Mouse (Mus musculus) limb, embryonic 11.5 days (tissue): ENCODE measurements around the gene Eml2. TPM values are rescaled to one million over a fixed set of nuclear protein-coding genes. Genes with fewer than 3 reads are reported as not detected.

Experiments used
- ATAC-seq: fragments of 200-750 bp; cut with Nextera tagmentation; 2 replicates; pipeline ENCODE4 v1.8.0; 2017; ENCODE audit warnings: low read depth; ENCODE audit not compliant: insufficient number of reproducible peaks, low FRiP score, low TSS enrichment
- DNase-seq: peaks from one replicate; pipeline ENCODE4 v3.0.0-alpha.2; 2015; ENCODE audit warnings: low spot score
- H3K27ac ChIP-seq: fragments of 300-500 bp; sonication (generic); replicated peaks from 2 replicates; pipeline ENCODE4 v1.5.1; 2014; ENCODE audit warnings: low read depth, mild to moderate bottlenecking, low read length
- H3K27me3 ChIP-seq: fragments of 300-500 bp; sonication (generic); 2 replicates; pipeline ENCODE4 v1.6.1; 2014; ENCODE audit warnings: mild to moderate bottlenecking, low read length, mixed read lengths; ENCODE audit not compliant: control insufficient read depth, insufficient read depth
- H3K36me3 ChIP-seq: fragments of 300-500 bp; sonication (generic); 2 replicates; pipeline ENCODE4 v1.6.1; 2014; ENCODE audit warnings: mild to moderate bottlenecking, low read length, moderate library complexity, mixed read lengths; ENCODE audit not compliant: control insufficient read depth, insufficient read depth
- H3K4me1 ChIP-seq: fragments of 300-500 bp; sonication (generic); 2 replicates; pipeline ENCODE4 v1.6.1; 2014; ENCODE audit warnings: low read length, mixed read lengths; ENCODE audit not compliant: control insufficient read depth, insufficient read depth
- H3K4me2 ChIP-seq: fragments of 300-500 bp; sonication (generic); 2 replicates; pipeline ENCODE4 v1.6.1; 2014; ENCODE audit warnings: low read depth, mild to moderate bottlenecking, moderate library complexity; ENCODE audit not compliant: severe bottlenecking
- H3K4me3 ChIP-seq: fragments of 300-500 bp; sonication (generic); 2 replicates; pipeline ENCODE4 v1.5.1; 2014; ENCODE audit warnings: low read depth, low read length
- H3K9ac ChIP-seq: fragments of 300-500 bp; sonication (generic); 2 replicates; pipeline ENCODE4 v1.6.1; 2014; ENCODE audit warnings: mild to moderate bottlenecking, low read length
- H3K9me3 ChIP-seq: fragments of 300-500 bp; sonication (generic); 2 replicates; pipeline ENCODE4 v1.6.1; 2016; ENCODE audit warnings: low read length; ENCODE audit not compliant: control insufficient read depth
- WGBS: fragments of 180-500 bp; shearing (Covaris S2); extraction: QIAGEN DNeasy Blood & Tissue Kit; methylation state at CpG from one replicate; pipeline ENCODE4 v1.1.7; 2014; 5-methylcytosine and 5-hydroxymethylcytosine counted together
- polyA plus RNA-seq: library from polyadenylated mRNA; unstranded; fragments of >200 nt; fragmentation: Nextera tagmentation; extraction: Ambion mirVana; gene quantifications from 2 replicates; pipeline ENCODE4 v1.2.1, GENCODE M21; 2014

Eml2 gene
- polyA plus RNA-seq, 1 experiment from 2014 or later: 2.3 TPM

DNA sequence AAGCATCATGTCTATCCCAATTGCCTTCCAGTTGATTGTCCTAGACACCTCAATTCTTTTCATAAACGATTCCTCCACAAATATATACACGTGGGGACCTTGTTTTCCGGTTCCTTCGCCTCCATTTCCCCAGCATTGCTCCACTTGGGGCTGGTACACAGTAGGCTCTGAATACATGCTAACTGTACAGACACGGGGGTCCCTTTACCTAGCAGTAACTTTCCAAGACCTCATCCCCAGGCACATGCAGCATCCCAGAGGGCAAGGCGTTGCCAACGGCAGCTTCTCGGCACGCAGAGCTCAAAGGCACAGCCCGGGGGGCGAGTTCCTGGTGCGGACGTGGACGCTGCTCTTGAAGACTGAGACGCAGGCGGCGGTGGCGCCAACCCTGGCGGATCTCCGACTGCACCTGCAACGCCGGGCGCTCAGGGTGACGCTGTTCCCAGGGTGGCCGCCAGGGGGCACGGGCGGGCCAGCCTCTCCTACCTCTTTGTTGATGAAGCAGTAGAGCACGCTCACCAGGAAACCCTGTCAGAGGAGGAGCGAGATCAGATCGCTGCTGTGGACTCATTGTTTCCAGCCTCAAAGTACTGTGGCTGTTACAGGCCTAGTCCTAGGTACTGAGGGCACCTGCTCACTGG lies 18.9 kb upstream of the Eml2 start:
- H3K27ac ChIP-seq: no peak overlapping the region
- DNase-seq (peak; percentile 96), ATAC-seq (peak; percentile 48; the same call in 1 of the 2 replicates)
- H3K36me3 ChIP-seq: peaks cover 12% of the 10 kb centered on the region; the same call in 1 of the 2 replicates
- H3K27me3 ChIP-seq: peaks cover 19% of the 10 kb centered on the region
- peak overlapping the region; percentile 24 for H3K9ac ChIP-seq
- WGBS: 6% methylated on average over 30 of the region's 30 CpGs
- no peaks in the 10 kb centered on the region for H3K9me3 ChIP-seq
- peak overlapping the region; percentile 20; the same call in 1 of the 2 replicates for H3K4me2 ChIP-seq
- peaks cover 9% of the 10 kb centered on the region for H3K4me1 ChIP-seq
- H3K4me3 ChIP-seq: 0 out of 2 replicates have a peak overlapping the region, but pooled peaks have one; percentile 6

DNA sequence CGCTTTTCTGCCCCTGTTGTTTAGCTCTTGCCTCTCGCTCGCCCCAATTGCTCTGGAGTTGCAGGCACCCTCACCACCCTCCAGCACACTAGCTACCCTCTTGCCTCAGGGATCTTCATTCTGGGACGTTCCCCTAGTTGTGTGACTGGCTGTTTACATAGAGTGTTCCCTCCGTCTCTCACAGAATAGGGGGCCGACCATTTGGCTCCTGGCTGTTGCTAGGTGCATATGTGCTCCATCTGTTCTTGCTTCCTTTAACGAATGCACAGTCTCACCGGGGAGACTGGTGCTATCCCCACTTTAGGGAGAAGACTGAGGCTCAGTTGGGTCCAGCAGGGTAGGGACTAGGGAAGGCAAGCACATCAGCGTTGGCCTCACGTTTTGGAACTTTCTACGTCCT lies 17.6 kb upstream of the Eml2 start:
- DNase-seq: no peak
- Histone ChIP-seq H3K9ac (no peak overlapping the region), H3K36me3 (peaks cover 2% of the 10 kb centered on the region; the same call in 1 of the 2 replicates), H3K4me3 (no peak overlapping the region), H3K9me3 (no peaks in the 10 kb centered on the region), H3K27ac (no peak overlapping the region), H3K4me1 (peaks cover 9% of the 10 kb centered on the region), H3K4me2 (no peak overlapping the region), H3K27me3 (peaks cover 20% of the 10 kb centered on the region)
- ATAC-seq: no peak
- 45% methylated on average over 11 of the region's 11 CpGs for WGBS

DNA sequence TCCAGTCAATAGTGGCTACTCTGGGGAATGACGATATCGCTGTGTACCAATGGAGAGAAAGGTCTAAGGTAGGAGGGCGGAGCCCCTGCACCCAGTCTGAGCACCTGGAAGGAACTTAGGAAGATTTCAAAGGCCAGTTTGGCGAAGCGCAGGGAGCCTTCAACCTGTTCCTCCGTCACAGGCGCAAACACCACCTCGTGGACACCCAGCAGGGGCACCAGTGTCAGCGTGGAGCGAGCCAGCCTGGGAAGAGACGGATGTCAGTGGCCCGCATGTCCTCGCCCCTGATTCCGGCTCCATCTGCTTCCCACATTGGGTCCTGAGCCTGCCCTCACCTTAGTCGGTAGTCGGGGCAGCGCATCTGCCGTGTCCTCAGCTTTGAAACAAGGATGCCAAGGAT lies 16.8 kb upstream of the Eml2 start:
- H3K27ac ChIP-seq: no peak overlapping the region
- H3K4me2 ChIP-seq: 0 out of 2 replicates have a peak overlapping the region, but pooled peaks have one; percentile 59
- H3K4me3 ChIP-seq: no peak overlapping the region
- no peak overlapping the region for H3K9ac ChIP-seq
- 12% methylated on average over 18 of the region's 18 CpGs for whole genome bisulfite sequencing
- no peak for ATAC-seq
- no peaks in the 10 kb centered on the region; the same call in 1 of the 2 replicates for H3K9me3 ChIP-seq
- H3K36me3 ChIP-seq: peaks cover 2% of the 10 kb centered on the region; the same call in 1 of the 2 replicates
- no peak for DNase-seq
- peaks cover 25% of the 10 kb centered on the region for H3K27me3 ChIP-seq
- peaks cover 12% of the 10 kb centered on the region for H3K4me1 ChIP-seq

DNA sequence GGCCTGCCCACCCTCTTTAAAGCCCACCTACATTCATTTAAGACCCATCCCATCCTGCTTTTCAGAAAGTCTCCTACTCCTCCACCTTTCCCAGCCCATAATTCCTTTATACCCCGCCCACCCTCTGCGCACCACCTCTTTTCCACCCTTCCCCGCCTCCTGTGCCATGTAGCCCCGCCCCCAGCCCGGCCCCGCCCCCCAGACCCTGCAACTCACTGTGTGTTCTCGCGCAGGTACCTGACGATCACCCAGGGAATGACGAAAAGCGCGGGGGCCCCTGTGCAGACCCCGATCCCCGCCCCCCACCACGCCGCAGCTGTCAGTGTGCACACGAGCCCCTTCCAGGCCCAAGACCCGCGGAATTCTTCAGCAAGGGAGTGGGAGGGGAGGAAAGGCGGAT lies 16.1 kb upstream of the Eml2 start:
- 1% methylated on average over 20 of the region's 20 CpGs for WGBS
- peaks cover 12% of the 10 kb centered on the region for H3K4me1 ChIP-seq
- ATAC-seq (no peak; the same call in 1 of the 2 replicates), DNase-seq (peak; percentile 68)
- no peak overlapping the region for H3K9ac ChIP-seq
- H3K9me3 ChIP-seq: no peaks in the 10 kb centered on the region; the same call in 1 of the 2 replicates
- H3K4me2 ChIP-seq: peak overlapping the region; percentile 59
- H3K4me3 ChIP-seq: peak overlapping the region; percentile 30
- H3K27me3 ChIP-seq: peaks cover 29% of the 10 kb centered on the region
- no peak overlapping the region for H3K27ac ChIP-seq
- 0 out of 2 replicates have a peak, but pooled peaks cover under 1% of the 10 kb centered on the region for H3K36me3 ChIP-seq

DNA sequence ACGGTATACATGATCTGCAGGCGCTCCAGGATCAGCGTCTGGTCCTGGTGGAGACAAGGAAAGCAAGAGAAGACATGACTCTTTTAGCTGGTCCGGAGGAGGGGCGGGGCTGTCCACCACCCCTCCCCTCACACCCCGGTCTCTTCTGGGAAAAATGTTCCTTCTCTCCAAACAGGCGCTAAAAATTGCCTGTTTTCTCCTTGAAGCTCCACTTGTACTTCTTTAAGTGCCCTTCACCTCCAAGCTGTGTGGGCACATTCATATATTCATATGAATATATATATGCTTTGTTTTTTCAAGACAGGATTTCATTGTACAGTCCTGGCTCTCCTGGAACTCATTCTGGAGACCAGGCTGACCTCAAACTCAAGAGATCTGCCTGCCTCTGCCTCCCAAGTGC lies 13.3 kb upstream of the Eml2 start:
- Histone ChIP-seq H3K27me3 (peaks cover 34% of the 10 kb centered on the region), H3K27ac (no peak overlapping the region), H3K4me2 (no peak overlapping the region), H3K4me1 (peaks cover 5% of the 10 kb centered on the region), H3K36me3 (no peaks in the 10 kb centered on the region), H3K9me3 (no peaks in the 10 kb centered on the region; the same call in 1 of the 2 replicates), H3K9ac (no peak overlapping the region), H3K4me3 (no peak overlapping the region)
- WGBS: 78% methylated on average over 7 of the region's 7 CpGs
- DNase-seq (no peak), ATAC-seq (no peak)

DNA sequence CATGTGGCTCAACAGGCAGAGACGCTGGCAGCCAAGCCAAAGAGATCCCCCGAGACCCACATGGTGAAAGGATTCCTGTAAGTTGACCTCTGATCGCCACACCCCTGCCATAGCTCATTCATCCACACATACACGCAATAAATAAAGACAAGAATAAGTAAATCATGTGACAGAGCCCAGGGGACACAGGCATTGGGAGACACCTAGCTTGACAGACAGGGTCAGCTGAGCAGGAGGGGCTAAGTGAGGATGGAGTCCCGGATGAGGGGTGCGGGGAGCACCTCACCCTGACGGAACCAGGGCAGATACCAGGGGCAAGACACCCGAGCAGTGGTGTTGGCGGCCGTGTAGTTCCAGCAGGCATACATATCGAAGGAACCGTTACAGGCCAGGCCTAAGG lies 12.5 kb upstream of the Eml2 start:
- 23% methylated on average over 12 of the region's 12 CpGs for WGBS
- no peak overlapping the region for H3K27ac ChIP-seq
- DNase-seq (no peak), ATAC-seq (0 out of 2 replicates have a peak, but pooled peaks have one; percentile 6)
- no peak overlapping the region for H3K9ac ChIP-seq
- no peak overlapping the region for H3K4me3 ChIP-seq
- H3K36me3 ChIP-seq: no peaks in the 10 kb centered on the region
- H3K4me2 ChIP-seq: peak overlapping the region; percentile 1; the same call in 1 of the 2 replicates
- H3K4me1 ChIP-seq: peaks cover 5% of the 10 kb centered on the region
- H3K27me3 ChIP-seq: peaks cover 31% of the 10 kb centered on the region
- H3K9me3 ChIP-seq: no peaks in the 10 kb centered on the region; the same call in 1 of the 2 replicates

DNA sequence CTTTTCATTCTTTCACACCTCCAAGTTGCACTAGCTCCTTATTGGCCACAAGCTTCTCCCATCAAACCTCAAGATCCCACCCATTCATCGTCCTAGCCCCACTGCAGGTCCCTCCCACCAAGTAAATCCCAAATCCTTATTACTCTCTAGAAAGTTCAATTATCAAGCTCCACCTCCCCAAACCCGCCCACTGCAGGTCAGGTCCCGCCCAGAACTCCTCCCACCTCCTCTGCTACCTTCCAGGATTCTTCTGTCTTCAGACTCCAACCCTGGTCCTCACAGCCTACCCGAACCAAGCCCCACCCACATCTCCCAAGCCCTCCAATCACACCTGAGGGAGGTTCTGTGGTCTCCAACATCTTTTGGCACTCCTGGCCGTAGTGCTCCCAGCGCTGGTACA lies 12.0 kb upstream of the Eml2 start:
- peaks cover 5% of the 10 kb centered on the region for H3K4me1 ChIP-seq

DNA sequence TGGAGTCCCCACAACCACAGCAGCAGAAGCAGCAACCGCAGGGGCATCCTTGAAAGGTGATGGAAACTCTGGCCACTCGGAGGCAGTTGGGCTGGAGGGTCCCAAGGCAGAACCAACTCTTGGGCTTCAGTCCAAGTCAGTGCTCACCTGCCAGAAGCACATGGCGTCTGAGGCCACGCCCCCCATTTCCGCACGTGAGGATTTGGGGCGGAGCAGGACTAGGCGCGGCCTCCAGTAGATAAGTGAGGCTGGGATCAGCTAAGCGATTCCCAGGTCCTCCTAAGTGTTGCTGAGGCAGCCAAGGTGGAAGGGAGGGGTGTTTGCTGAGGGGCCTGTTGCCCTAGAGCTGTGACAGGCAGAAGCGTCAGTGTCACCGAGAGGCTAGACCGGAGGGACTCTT lies 11.2 kb upstream of the Eml2 start:
- Histone ChIP-seq H3K9ac (no peak overlapping the region), H3K4me3 (no peak overlapping the region), H3K36me3 (no peaks in the 10 kb centered on the region), H3K9me3 (no peaks in the 10 kb centered on the region; the same call in 1 of the 2 replicates), H3K27me3 (peaks cover 20% of the 10 kb centered on the region), H3K4me2 (peak overlapping the region; percentile 1; the same call in 1 of the 2 replicates), H3K4me1 (peaks cover 5% of the 10 kb centered on the region), H3K27ac (no peak overlapping the region)
- WGBS: 1% methylated on average over 13 of the region's 13 CpGs
- ATAC-seq (no peak), DNase-seq (peak; percentile 46)

More for the DNA sequence above, 12.0 kb upstream of the Eml2 start:
- peaks cover 28% of the 10 kb centered on the region for H3K27me3 ChIP-seq
- H3K4me3 ChIP-seq: no peak overlapping the region
- DNase-seq: peak; percentile 70
- ATAC-seq: peak; percentile 69
- WGBS: under 1% methylated on average over 6 of the region's 6 CpGs
- no peaks in the 10 kb centered on the region; the same call in 1 of the 2 replicates for H3K9me3 ChIP-seq
- H3K4me2 ChIP-seq: peak overlapping the region; percentile 1; the same call in 1 of the 2 replicates
- H3K36me3 ChIP-seq: no peaks in the 10 kb centered on the region
- no peak overlapping the region for H3K27ac ChIP-seq
- H3K9ac ChIP-seq: no peak overlapping the region
